Mouse (Mus musculus) embryonic facial prominence, embryonic 11.5 days (tissue): ENCODE measurements around the gene Slc7a11. TPM values are rescaled to one million over a fixed set of nuclear protein-coding genes. Genes with fewer than 3 reads are reported as not detected.
A peak's percentile ranks its signal among the peaks of the same experiment; 100 is the strongest.
"Not testable (repeated sequence)": the region's sequence is repeated elsewhere in the genome, so short reads cannot be mapped to it uniquely, and the experiment has no call there.

Experiments used
- ATAC-seq: fragments of 200-750 bp; cut with Nextera tagmentation; replicated peaks from 2 replicates; pipeline ENCODE4 v1.8.0; 2017; ENCODE audit warnings: low read depth; ENCODE audit not compliant: insufficient number of reproducible peaks, low FRiP score, low TSS enrichment
- DNase-seq: peaks from one replicate; pipeline ENCODE4 v3.0.0-alpha.2; 2015; ENCODE audit warnings: low spot score
- H3K27ac ChIP-seq: fragments of 300-500 bp; sonication (generic); replicated peaks from 2 replicates; pipeline ENCODE4 v1.5.1; 2014; ENCODE audit warnings: mild to moderate bottlenecking, low read depth, low read length, control low read depth
- H3K27me3 ChIP-seq: fragments of 300-500 bp; sonication (generic); 2 replicates; pipeline ENCODE4 v1.6.1; 2014; ENCODE audit warnings: mild to moderate bottlenecking, low read length, moderate library complexity, mixed read lengths; ENCODE audit not compliant: control insufficient read depth, insufficient read depth
- H3K36me3 ChIP-seq: fragments of 300-500 bp; sonication (generic); replicated peaks from 2 replicates; pipeline ENCODE4 v1.6.1; 2014; ENCODE audit warnings: low read depth, mild to moderate bottlenecking, low read length, moderate library complexity, mixed read lengths; ENCODE audit not compliant: control insufficient read depth, insufficient read depth
- H3K4me1 ChIP-seq: fragments of 300-500 bp; sonication (generic); 2 replicates; pipeline ENCODE4 v1.6.1; 2014; ENCODE audit warnings: low read length, mixed read lengths; ENCODE audit not compliant: control insufficient read depth, insufficient read depth
- H3K4me2 ChIP-seq: fragments of 300-500 bp; sonication (generic); 2 replicates; pipeline ENCODE4 v1.6.1; 2014; ENCODE audit warnings: low read depth, mild to moderate bottlenecking, control low read depth, low read length, moderate library complexity
- H3K4me3 ChIP-seq: fragments of 300-500 bp; sonication (generic); 2 replicates; pipeline ENCODE4 v1.5.1; 2014; ENCODE audit warnings: low read depth, low read length, control low read depth
- H3K9ac ChIP-seq: fragments of 300-500 bp; sonication (generic); replicated peaks from 2 replicates; pipeline ENCODE4 v1.6.1; 2014; ENCODE audit warnings: mild to moderate bottlenecking, control low read depth, low read length
- H3K9me3 ChIP-seq: fragments of 300-500 bp; sonication (generic); replicated peaks from 2 replicates; pipeline ENCODE4 v1.6.1; 2016; ENCODE audit warnings: mild to moderate bottlenecking, low read length, inconsistent platforms, mixed read lengths; ENCODE audit not compliant: control insufficient read depth
- WGBS: fragments of 180-500 bp; shearing (Covaris S2); extraction: QIAGEN DNeasy Blood & Tissue Kit; methylation state at CpG from one replicate; pipeline ENCODE4 v1.1.7; 2014; 5-methylcytosine and 5-hydroxymethylcytosine counted together
- polyA plus RNA-seq: library from polyadenylated mRNA; unstranded; fragments of >200 nt; fragmentation: Nextera tagmentation; extraction: Ambion mirVana; gene quantifications from 2 replicates; pipeline ENCODE4 v1.2.1, GENCODE M21; 2014

Gene Slc7a11
- polyA plus RNA-seq, 1 experiment from 2014 or later, result 1.5 TPM

GRCm38 (mm10) chr3:50443942-50444341 is 528 bp upstream of the Slc7a11 start:
- H3K4me1 ChIP-seq, result no peaks in the 10 kb centered on the region
- peak; percentile 32 for DNase-seq
- H3K4me2 ChIP-seq, result peak overlapping the region; percentile 37
- no peak overlapping the region for H3K27ac ChIP-seq
- WGBS, result 10% methylated on average over 9 of the region's 9 CpGs
- no peaks in the 10 kb centered on the region for H3K27me3 ChIP-seq
- H3K4me3 ChIP-seq, result peak overlapping the region; percentile 21
- no peak for ATAC-seq
- no peaks in the 10 kb centered on the region for H3K9me3 ChIP-seq
- H3K9ac ChIP-seq, result peak overlapping the region; percentile 39
- H3K36me3 ChIP-seq, result no peaks in the 10 kb centered on the region

GRCm38 (mm10) chr3:50442341-50443292 is 797 bp downstream of the Slc7a11 start:
- H3K4me1 ChIP-seq, result no peaks in the 10 kb centered on the region
- H3K27me3 ChIP-seq, result no peaks in the 10 kb centered on the region
- peak overlapping the region; percentile 13; the same call in 1 of the 2 replicates for H3K4me2 ChIP-seq
- DNase-seq (no peak), ATAC-seq (no peak)
- 65% methylated on average over 19 of the region's 19 CpGs for WGBS
- H3K4me3 ChIP-seq, result no peak overlapping the region
- H3K9me3 ChIP-seq, result no peaks in the 10 kb centered on the region
- no peak overlapping the region for H3K27ac ChIP-seq
- H3K36me3 ChIP-seq, result no peaks in the 10 kb centered on the region
- no peak overlapping the region for H3K9ac ChIP-seq

GRCm38 (mm10) chr3:50441330-50441729 is 2.1 kb downstream of the Slc7a11 start:
- WGBS, result 79% methylated on average over 3 of the region's 3 CpGs
- no peaks in the 10 kb centered on the region for H3K36me3 ChIP-seq
- ATAC-seq, result no peak

GRCm38 (mm10) chr3:50440409-50440808 is 3.0 kb downstream of the Slc7a11 start:
- no peak for ATAC-seq
- Histone ChIP-seq H3K36me3 (no peaks in the 10 kb centered on the region), H3K4me1 (no peaks in the 10 kb centered on the region), H3K4me3 (no peak overlapping the region), H3K4me2 (no peak overlapping the region), H3K9me3 (no peaks in the 10 kb centered on the region), H3K9ac (no peak overlapping the region), H3K27ac (no peak overlapping the region), H3K27me3 (no peaks in the 10 kb centered on the region)
- 68% methylated on average over 2 of the region's 2 CpGs for WGBS
- DNase-seq, result no peak

More at GRCm38 (mm10) chr3:50441330-50441729, 2.1 kb downstream of the Slc7a11 start:
- no peaks in the 10 kb centered on the region for H3K27me3 ChIP-seq
- no peak overlapping the region for H3K27ac ChIP-seq
- H3K4me3 ChIP-seq, result no peak overlapping the region
- no peaks in the 10 kb centered on the region for H3K4me1 ChIP-seq
- H3K9ac ChIP-seq, result no peak overlapping the region
- no peaks in the 10 kb centered on the region for H3K9me3 ChIP-seq
- no peak overlapping the region for H3K4me2 ChIP-seq
- no peak for DNase-seq

- no peaks in the 10 kb centered on the region for H3K9me3 ChIP-seq
Measured at GRCm38 (mm10) chr3:50439429-50439828, 4.0 kb downstream of the Slc7a11 start.

GRCm38 (mm10) chr3:50438520-50439253 is 4.7 kb downstream of the Slc7a11 start:
- no peak overlapping the region for H3K27ac ChIP-seq
- no peaks in the 10 kb centered on the region for H3K36me3 ChIP-seq
- DNase-seq, result peak; percentile 64
- no peaks in the 10 kb centered on the region for H3K9me3 ChIP-seq
- WGBS, result 39% methylated on average over 4 of the region's 4 CpGs
- H3K4me3 ChIP-seq, result no peak overlapping the region
- no peaks in the 10 kb centered on the region for H3K4me1 ChIP-seq
- H3K9ac ChIP-seq, result no peak overlapping the region
- H3K27me3 ChIP-seq, result no peaks in the 10 kb centered on the region
- no peak for ATAC-seq
- no peak overlapping the region for H3K4me2 ChIP-seq

More at GRCm38 (mm10) chr3:50439429-50439828, 4.0 kb downstream of the Slc7a11 start:
- DNase-seq, result no peak
- Histone ChIP-seq H3K4me2 (no peak overlapping the region), H3K9ac (no peak overlapping the region), H3K4me1 (no peaks in the 10 kb centered on the region), H3K4me3 (no peak overlapping the region), H3K27ac (no peak overlapping the region), H3K27me3 (no peaks in the 10 kb centered on the region), H3K36me3 (no peaks in the 10 kb centered on the region)
- no peak for ATAC-seq
- 85% methylated on average over 5 of the region's 5 CpGs for WGBS

- not testable (repeated sequence) for H3K27ac ChIP-seq, ATAC-seq, H3K4me1 ChIP-seq, H3K36me3 ChIP-seq, H3K4me2 ChIP-seq, DNase-seq, H3K9ac ChIP-seq, H3K27me3 ChIP-seq, H3K9me3 ChIP-seq, H3K4me3 ChIP-seq
- 43% methylated on average over 2 of the region's 2 CpGs for WGBS
Measured at GRCm38 (mm10) chr3:50438081-50438480, 5.3 kb downstream of the Slc7a11 start.

GRCm38 (mm10) chr3:50436409-50436808 is 7.0 kb downstream of the Slc7a11 start:
- H3K27ac ChIP-seq, H3K9me3 ChIP-seq, H3K4me1 ChIP-seq, H3K4me3 ChIP-seq, H3K27me3 ChIP-seq, ATAC-seq, H3K4me2 ChIP-seq, DNase-seq, H3K9ac ChIP-seq, H3K36me3 ChIP-seq: not testable (repeated sequence)
- WGBS, result 98% methylated on average over 2 of the region's 2 CpGs
